Mouse (Mus musculus) bone marrow macrophage, adult 2 months (primary cell): Measurements from ENCODE around the gene Rnf31.

Experiments
- CTCF ChIP-seq: IDR thresholded peaks from 2 replicates; pipeline ENCODE4 v1.5.1; 2012; ENCODE audit warnings: low read depth, mild to moderate bottlenecking, low read length, moderate library complexity
- POLR2A ChIP-seq: IDR thresholded peaks from 2 replicates; pipeline ENCODE4 v1.6.1; 2012; ENCODE audit warnings: mild to moderate bottlenecking, low read depth, low read length, borderline replicate concordance

DNA sequence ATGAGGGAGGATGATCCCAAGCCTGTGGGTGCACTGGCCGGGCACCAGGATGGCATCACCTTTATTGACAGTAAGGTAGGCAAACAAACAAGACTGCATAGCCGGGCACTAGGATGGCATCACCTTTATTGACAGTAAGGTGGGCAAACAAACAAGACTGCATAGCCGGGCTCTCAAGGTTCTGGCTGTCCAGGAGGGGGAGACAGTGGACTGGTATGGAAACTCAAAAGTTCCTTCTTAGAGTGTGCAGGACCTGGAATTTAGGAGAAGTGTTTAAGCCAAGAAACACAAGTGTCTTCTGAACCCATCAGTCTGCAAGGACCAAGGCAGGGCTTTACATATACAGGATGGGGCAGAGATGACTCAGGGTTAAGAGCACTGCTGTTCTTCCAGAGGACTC, 25.8 kb upstream of the Rnf31 start:
- TF ChIP-seq CTCF = no peak
- no peak for TF ChIP-seq POLR2A
